Mouse (Mus musculus) G1E (cell line): ENCODE results near the gene Tmem62. TPM values are rescaled to one million over a fixed set of nuclear protein-coding genes. Genes with fewer than 3 reads are reported as not detected.

ENCODE experiments used
- ATAC-seq: 2 replicates; pipeline ENCODE4 v1.8.0; 2016; ENCODE audit warnings: mild to moderate bottlenecking; ENCODE audit not compliant: insufficient number of reproducible peaks, poor library complexity, low FRiP score, severe bottlenecking; ENCODE audit errors: extremely low read depth
- DNase-seq: peaks from one replicate; pipeline ENCODE4 v3.0.0; 2012; ENCODE audit warnings: low spot score
- H3K27me3 ChIP-seq: 2 replicates; pipeline ENCODE4 v1.6.1; 2012; ENCODE audit warnings: mild to moderate bottlenecking, low read length, inconsistent platforms; ENCODE audit not compliant: insufficient read depth
- H3K36me3 ChIP-seq: replicated peaks from 2 replicates; pipeline ENCODE3; 2012; ENCODE audit warnings: mild to moderate bottlenecking, inconsistent platforms
- H3K4me1 ChIP-seq: 2 replicates; pipeline ENCODE4 v1.6.1; 2012; ENCODE audit warnings: low read depth, low read length, inconsistent platforms, mixed read lengths; ENCODE audit not compliant: insufficient read depth
- H3K4me3 ChIP-seq: 2 replicates; pipeline ENCODE4 v1.5.1; 2012; ENCODE audit warnings: low read depth, mild to moderate bottlenecking, inconsistent platforms, low read length, moderate library complexity, mixed read lengths
- H3K9me3 ChIP-seq: replicated peaks from 2 replicates; pipeline ENCODE4 v1.6.1; 2012; ENCODE audit warnings: inconsistent platforms
- CTCF ChIP-seq: IDR thresholded peaks from 2 replicates; pipeline ENCODE4 v1.5.1; 2012; ENCODE audit warnings: low read depth, low read length, inconsistent platforms, mixed read lengths
- GATA1 ChIP-seq: IDR thresholded peaks from 2 replicates; pipeline ENCODE4 v1.6.1; 2012; ENCODE audit warnings: borderline replicate concordance, low read length, inconsistent platforms, mixed read lengths
- GATA2 ChIP-seq: IDR thresholded peaks from 2 replicates; pipeline ENCODE4 v1.6.1; 2012; ENCODE audit warnings: low read depth, low read length, inconsistent platforms, borderline replicate concordance
- POLR2AphosphoS5 ChIP-seq: IDR thresholded peaks from 2 replicates; pipeline ENCODE4 v1.6.1; 2012; ENCODE audit warnings: low read depth, low read length, inconsistent platforms; ENCODE audit not compliant: insufficient replicate concordance
- TAL1 ChIP-seq: conservative IDR thresholded peaks from 2 replicates; pipeline ENCODE4 v1.6.1; 2012; ENCODE audit warnings: low read depth, low read length, inconsistent platforms, mixed read lengths
- polyA plus RNA-seq: library from polyadenylated mRNA; stranded (reverse); fragments of >175 nt; gene quantifications from 2 replicates; pipeline ENCODE4 v1.2.3, GENCODE M21; 2012
- total RNA-seq, 2 experiments: library from RNA; stranded (forward) in 1 of 2; stranded (reverse) in 1 of 2; fragments of 200-1000 nt in 1 of 2; fragments of >200 nt in 1 of 2; fragmentation: Nextera tagmentation in 1 of 2; gene quantifications; 2 replicates each; pipeline ENCODE4 v1.2.3; 2014 to 2017

Tmem62 gene
- total and polyA plus RNA-seq, 3 experiments = 1.7 to 16.9 (median 16.7) TPM

- TF ChIP-seq TAL1 (no peak), CTCF (no peak), GATA1 (no peak), POLR2AphosphoS5 (no peak), GATA2 (no peak)
- ATAC-seq (peak; percentile 93), DNase-seq (peak; percentile 79)
- Histone ChIP-seq H3K36me3 (peaks cover 52% of the 10 kb centered on the region), H3K4me1 (peaks cover 15% of the 10 kb centered on the region), H3K9me3 (no peaks in the 10 kb centered on the region), H3K27me3 (no peaks in the 10 kb centered on the region), H3K4me3 (peak within 1 kb of the TSS; percentile 87)
Observed at GRCm38 (mm10) chr2:121007925-121008663, 31.3 kb downstream of the Tmem62 start, which contains the start of gene Ccndbp1. TSS of gene Ccndbp1 (plus strand) at chr2:121008403.

- peak overlapping the region; percentile 87 for H3K4me3 ChIP-seq
- no peak for TF ChIP-seq TAL1
- TF ChIP-seq GATA1 = no peak
- TF ChIP-seq CTCF = no peak
- no peak for TF ChIP-seq GATA2
- TF ChIP-seq POLR2AphosphoS5 = no peak
- peaks cover 15% of the 10 kb centered on the region for H3K4me1 ChIP-seq
- no peaks in the 10 kb centered on the region for H3K27me3 ChIP-seq
- no peaks in the 10 kb centered on the region for H3K9me3 ChIP-seq
- DNase-seq (peak; percentile 11), ATAC-seq (no peak)
- peaks cover 49% of the 10 kb centered on the region for H3K36me3 ChIP-seq
Observed at GRCm38 (mm10) chr2:121008664-121009007, 31.8 kb downstream of the Tmem62 start.

- Histone ChIP-seq H3K9me3 (no peaks in the 10 kb centered on the region), H3K36me3 (peaks cover 50% of the 10 kb centered on the region), H3K4me3 (peak overlapping the region; percentile 87), H3K27me3 (no peaks in the 10 kb centered on the region), H3K4me1 (peaks cover 17% of the 10 kb centered on the region)
- ATAC-seq (no peak), DNase-seq (peak; percentile 5)
- TF ChIP-seq GATA2 = no peak
- no peak for TF ChIP-seq POLR2AphosphoS5
- no peak for TF ChIP-seq GATA1
- no peak for TF ChIP-seq TAL1
- no peak for TF ChIP-seq CTCF
Observed at GRCm38 (mm10) chr2:121009071-121009677, 32.4 kb downstream of the Tmem62 start.

- Histone ChIP-seq H3K9me3 (no peaks in the 10 kb centered on the region), H3K4me1 (peaks cover 17% of the 10 kb centered on the region), H3K36me3 (peaks cover 54% of the 10 kb centered on the region), H3K27me3 (no peaks in the 10 kb centered on the region), H3K4me3 (no peak overlapping the region)
- DNase-seq = no peak
- TF ChIP-seq POLR2AphosphoS5 (no peak), GATA1 (no peak), GATA2 (no peak), CTCF (no peak)
- no peak for ATAC-seq
Observed at GRCm38 (mm10) chr2:121012676-121013075, 35.9 kb downstream of the Tmem62 start.

GRCm38 (mm10) chr2:121015507-121015906 is 38.7 kb downstream of the Tmem62 start:
- ATAC-seq = no peak
- Histone ChIP-seq H3K36me3 (peaks cover 50% of the 10 kb centered on the region), H3K9me3 (no peaks in the 10 kb centered on the region), H3K27me3 (no peaks in the 10 kb centered on the region), H3K4me3 (no peak overlapping the region), H3K4me1 (0 out of 2 replicates have a peak, but pooled peaks cover 2% of the 10 kb centered on the region)
- no peak for TF ChIP-seq GATA1
- TF ChIP-seq GATA2 = no peak
- no peak for TF ChIP-seq TAL1
- no peak for TF ChIP-seq CTCF
- TF ChIP-seq POLR2AphosphoS5 = no peak
- DNase-seq = no peak

- DNase-seq (no peak), ATAC-seq (no peak)
- peaks cover 44% of the 10 kb centered on the region for H3K36me3 ChIP-seq
- H3K4me3 ChIP-seq = no peak overlapping the region
- H3K9me3 ChIP-seq = no peaks in the 10 kb centered on the region
- no peaks in the 10 kb centered on the region for H3K27me3 ChIP-seq
- TF ChIP-seq GATA2 (no peak), CTCF (no peak), GATA1 (no peak), TAL1 (no peak), POLR2AphosphoS5 (no peak)
- H3K4me1 ChIP-seq = 0 out of 2 replicates have a peak, but pooled peaks cover 2% of the 10 kb centered on the region
Observed at GRCm38 (mm10) chr2:121016226-121016625, 39.4 kb downstream of the Tmem62 start.
